Mouse (Mus musculus): ENCODE measurements around the gene St8sia1. TPM values are rescaled to one million over a fixed set of nuclear protein-coding genes. Genes with fewer than 3 reads are reported as not detected.
A peak's percentile ranks its signal among the peaks of the same experiment; 100 is the strongest.

The St8sia1 gene
- polyA plus RNA-seq, 1 experiment from 2014 or later = 0.08 TPM

GRCm38 (mm10) chr6:142893716-142894115 lies 70.5 kb downstream of the St8sia1 start:
- 72% methylated on average over 4 of the region's 4 CpGs for WGBS (ENCODE audit: insufficient replicate concordance)
- no peaks in the 10 kb centered on the region for H3K9me3 ChIP-seq (replicated peaks)
- H3K27ac ChIP-seq (replicated peaks) = no peak overlapping the region
- H3K4me2 ChIP-seq = no peak overlapping the region
- no peak overlapping the region for H3K9ac ChIP-seq
- ATAC-seq (ENCODE audit: insufficient read depth) = no peak
- H3K4me1 ChIP-seq (replicated peaks) = peaks cover 21% of the 10 kb centered on the region
- H3K36me3 ChIP-seq (replicated peaks) = no peaks in the 10 kb centered on the region
- H3K4me3 ChIP-seq (replicated peaks) = no peak overlapping the region
- H3K27me3 ChIP-seq = no peaks in the 10 kb centered on the region

- WGBS (ENCODE audit: insufficient replicate concordance) = 61% methylated on average over 6 of the region's 6 CpGs
- H3K27me3 ChIP-seq = no peaks in the 10 kb centered on the region
- peak overlapping the region; percentile 15; the same call in 1 of the 2 replicates for H3K4me2 ChIP-seq
- no peak overlapping the region for H3K27ac ChIP-seq (replicated peaks)
- H3K9me3 ChIP-seq (replicated peaks) = no peaks in the 10 kb centered on the region
- peaks cover 21% of the 10 kb centered on the region for H3K4me1 ChIP-seq (replicated peaks)
- no peaks in the 10 kb centered on the region for H3K36me3 ChIP-seq (replicated peaks)
- no peak overlapping the region for H3K4me3 ChIP-seq (replicated peaks)
- H3K9ac ChIP-seq = no peak overlapping the region
- ATAC-seq (ENCODE audit: insufficient read depth) = peak; percentile 61; the same call in 1 of the 2 replicates
Observed at GRCm38 (mm10) chr6:142890321-142890720, 73.9 kb downstream of the St8sia1 start.

GRCm38 (mm10) chr6:142888970-142889740 lies 75.1 kb downstream of the St8sia1 start:
- no peak overlapping the region for H3K27ac ChIP-seq (replicated peaks)
- no peak overlapping the region for H3K4me3 ChIP-seq (replicated peaks)
- H3K36me3 ChIP-seq (replicated peaks) = no peaks in the 10 kb centered on the region
- H3K9ac ChIP-seq = no peak overlapping the region
- H3K9me3 ChIP-seq (replicated peaks) = no peaks in the 10 kb centered on the region
- no peaks in the 10 kb centered on the region for H3K27me3 ChIP-seq
- no peak overlapping the region for H3K4me2 ChIP-seq
- H3K4me1 ChIP-seq (replicated peaks) = peaks cover 25% of the 10 kb centered on the region
- WGBS (ENCODE audit: insufficient replicate concordance) = 71% methylated on average over 9 of the region's 9 CpGs
- ATAC-seq (ENCODE audit: insufficient read depth) = no peak

- Histone ChIP-seq H3K9me3 (replicated peaks) (no peaks in the 10 kb centered on the region), H3K27ac (replicated peaks) (no peak overlapping the region), H3K9ac (no peak overlapping the region), H3K4me2 (no peak overlapping the region), H3K36me3 (replicated peaks) (no peaks in the 10 kb centered on the region), H3K4me3 (replicated peaks) (no peak overlapping the region), H3K27me3 (no peaks in the 10 kb centered on the region), H3K4me1 (replicated peaks) (peaks cover 28% of the 10 kb centered on the region)
- no peak for ATAC-seq (ENCODE audit: insufficient read depth)
- WGBS (ENCODE audit: insufficient replicate concordance) = 75% methylated on average over 6 of the region's 6 CpGs
Observed at GRCm38 (mm10) chr6:142888346-142888745, 75.9 kb downstream of the St8sia1 start.

GRCm38 (mm10) chr6:142887375-142887774 lies 76.9 kb downstream of the St8sia1 start:
- no peaks in the 10 kb centered on the region for H3K9me3 ChIP-seq (replicated peaks)
- no peak overlapping the region for H3K9ac ChIP-seq
- ATAC-seq (ENCODE audit: insufficient read depth) = no peak
- WGBS (ENCODE audit: insufficient replicate concordance) = 21% methylated on average over 1 of the region's 1 CpGs
- H3K27ac ChIP-seq (replicated peaks) = no peak overlapping the region
- no peaks in the 10 kb centered on the region for H3K27me3 ChIP-seq
- H3K36me3 ChIP-seq (replicated peaks) = no peaks in the 10 kb centered on the region
- no peak overlapping the region for H3K4me3 ChIP-seq (replicated peaks)
- H3K4me1 ChIP-seq (replicated peaks) = peaks cover 28% of the 10 kb centered on the region
- H3K4me2 ChIP-seq = no peak overlapping the region

- Histone ChIP-seq H3K9me3 (replicated peaks) (no peaks in the 10 kb centered on the region), H3K4me2 (no peak overlapping the region), H3K4me1 (replicated peaks) (peaks cover 19% of the 10 kb centered on the region), H3K27ac (replicated peaks) (no peak overlapping the region), H3K27me3 (no peaks in the 10 kb centered on the region), H3K4me3 (replicated peaks) (no peak overlapping the region), H3K9ac (no peak overlapping the region), H3K36me3 (replicated peaks) (no peaks in the 10 kb centered on the region)
- 72% methylated on average over 11 of the region's 11 CpGs for WGBS (ENCODE audit: insufficient replicate concordance)
- no peak for ATAC-seq (ENCODE audit: insufficient read depth)
Observed at GRCm38 (mm10) chr6:142885364-142886154, 78.7 kb downstream of the St8sia1 start.

- Histone ChIP-seq H3K27me3 (no peaks in the 10 kb centered on the region), H3K27ac (replicated peaks) (no peak overlapping the region), H3K4me1 (replicated peaks) (peaks cover 11% of the 10 kb centered on the region), H3K9me3 (replicated peaks) (no peaks in the 10 kb centered on the region), H3K4me2 (0 out of 2 replicates have a peak overlapping the region, but pooled peaks have one; percentile 6), H3K4me3 (replicated peaks) (no peak overlapping the region), H3K36me3 (replicated peaks) (no peaks in the 10 kb centered on the region), H3K9ac (no peak overlapping the region)
- peak; percentile 57 for ATAC-seq (ENCODE audit: insufficient read depth)
- WGBS (ENCODE audit: insufficient replicate concordance) = 21% methylated on average over 9 of the region's 9 CpGs
Observed at GRCm38 (mm10) chr6:142884128-142884527, 80.1 kb downstream of the St8sia1 start.

- ATAC-seq (ENCODE audit: insufficient read depth) = no peak
- no peak overlapping the region for H3K27ac ChIP-seq (replicated peaks)
Observed at GRCm38 (mm10) chr6:142880849-142881470, 83.3 kb downstream of the St8sia1 start.

GRCm38 (mm10) chr6:142878744-142879701 lies 85.2 kb downstream of the St8sia1 start:
- Histone ChIP-seq H3K27ac (replicated peaks) (no peak overlapping the region), H3K9ac (no peak overlapping the region), H3K4me3 (replicated peaks) (no peak overlapping the region), H3K9me3 (replicated peaks) (no peaks in the 10 kb centered on the region), H3K4me1 (replicated peaks) (peaks cover 15% of the 10 kb centered on the region), H3K27me3 (no peaks in the 10 kb centered on the region), H3K4me2 (no peak overlapping the region), H3K36me3 (replicated peaks) (no peaks in the 10 kb centered on the region)
- 13% methylated on average over 15 of the region's 15 CpGs for WGBS (ENCODE audit: insufficient replicate concordance)
- ATAC-seq (ENCODE audit: insufficient read depth) = peak; percentile 25; the same call in 1 of the 2 replicates

More at GRCm38 (mm10) chr6:142880849-142881470, 83.3 kb downstream of the St8sia1 start:
- Histone ChIP-seq H3K27me3 (no peaks in the 10 kb centered on the region), H3K9ac (no peak overlapping the region), H3K4me3 (replicated peaks) (no peak overlapping the region), H3K36me3 (replicated peaks) (no peaks in the 10 kb centered on the region), H3K9me3 (replicated peaks) (no peaks in the 10 kb centered on the region), H3K4me2 (no peak overlapping the region), H3K4me1 (replicated peaks) (peaks cover 18% of the 10 kb centered on the region)
- 69% methylated on average over 8 of the region's 8 CpGs for whole genome bisulfite sequencing (ENCODE audit: insufficient replicate concordance)

- peaks cover 12% of the 10 kb centered on the region for H3K4me1 ChIP-seq (replicated peaks)
Observed at GRCm38 (mm10) chr6:142877221-142877620, 87.0 kb downstream of the St8sia1 start.

More at GRCm38 (mm10) chr6:142877221-142877620, 87.0 kb downstream of the St8sia1 start:
- WGBS (ENCODE audit: insufficient replicate concordance) = 62% methylated on average over 6 of the region's 6 CpGs
- Histone ChIP-seq H3K4me3 (replicated peaks) (no peak overlapping the region), H3K9ac (no peak overlapping the region), H3K27ac (replicated peaks) (no peak overlapping the region), H3K27me3 (no peaks in the 10 kb centered on the region), H3K4me2 (no peak overlapping the region), H3K9me3 (replicated peaks) (no peaks in the 10 kb centered on the region), H3K36me3 (replicated peaks) (no peaks in the 10 kb centered on the region)
- ATAC-seq (ENCODE audit: insufficient read depth) = no peak

Data from liver, embryonic 15.5 days (tissue).